Mouse (Mus musculus) midbrain, embryonic 10.5 days (tissue): ENCODE data around the gene Vmn1r27. TPM values are rescaled to one million over a fixed set of nuclear protein-coding genes. Genes with fewer than 3 reads are reported as not detected.

Experiments used
- DNase-seq: peaks from one replicate; pipeline ENCODE4 v3.0.0-alpha.2; 2017; ENCODE audit warnings: low spot score
- H3K27ac ChIP-seq: fragments of 300-500 bp; sonication (generic); replicated peaks from 2 replicates; pipeline ENCODE4 v1.5.1; 2016; ENCODE audit warnings: mild to moderate bottlenecking
- H3K27me3 ChIP-seq: fragments of 300-500 bp; sonication (generic); 2 replicates; pipeline ENCODE4 v1.6.1; 2016; ENCODE audit warnings: low read depth, mild to moderate bottlenecking; ENCODE audit not compliant: poor library complexity, severe bottlenecking
- H3K36me3 ChIP-seq: fragments of 300-500 bp; sonication (generic); 2 replicates; pipeline ENCODE4 v1.6.1; 2016; ENCODE audit warnings: mild to moderate bottlenecking, moderate library complexity
- H3K4me1 ChIP-seq: fragments of 300-500 bp; sonication (generic); 2 replicates; pipeline ENCODE4 v1.6.1; 2016
- H3K4me3 ChIP-seq: fragments of 300-500 bp; sonication (generic); 2 replicates; pipeline ENCODE4 v1.5.1; 2016; ENCODE audit warnings: mild to moderate bottlenecking, moderate library complexity
- H3K9me3 ChIP-seq: fragments of 300-500 bp; sonication (generic); replicated peaks from 2 replicates; pipeline ENCODE4 v1.6.1; 2016; ENCODE audit warnings: mild to moderate bottlenecking
- WGBS: fragments of 180-500 bp; shearing (Covaris S2); methylation state at CpG from one replicate; pipeline ENCODE4 v1.1.7; 2016; 5-methylcytosine and 5-hydroxymethylcytosine counted together
- polyA plus RNA-seq: library from polyadenylated mRNA; unstranded; fragments of >200 nt; fragmentation: Nextera tagmentation; extraction: Ambion mirVana; gene quantifications from 2 replicates; pipeline ENCODE4 v1.2.1, GENCODE M21; 2016

The Vmn1r27 gene
- polyA plus RNA-seq = not detected in 2 replicates

- Histone ChIP-seq H3K9me3 (no peaks in the 10 kb centered on the region), H3K4me3 (no peak within 1 kb of the TSS), H3K36me3 (no peaks in the 10 kb centered on the region), H3K27me3 (no peaks in the 10 kb centered on the region), H3K27ac (no peak within 1 kb of the TSS), H3K4me1 (no peaks in the 10 kb centered on the region)
- no peak for DNase-seq
- WGBS = 84% methylated on average over 2 of the region's 2 CpGs
These were observed at the start of gene Vmn1r27 for GRCm38 (mm10) chr6:58218721-58219120. Vmn1r27 (minus strand) TSS chr6:58218821.

DNA sequence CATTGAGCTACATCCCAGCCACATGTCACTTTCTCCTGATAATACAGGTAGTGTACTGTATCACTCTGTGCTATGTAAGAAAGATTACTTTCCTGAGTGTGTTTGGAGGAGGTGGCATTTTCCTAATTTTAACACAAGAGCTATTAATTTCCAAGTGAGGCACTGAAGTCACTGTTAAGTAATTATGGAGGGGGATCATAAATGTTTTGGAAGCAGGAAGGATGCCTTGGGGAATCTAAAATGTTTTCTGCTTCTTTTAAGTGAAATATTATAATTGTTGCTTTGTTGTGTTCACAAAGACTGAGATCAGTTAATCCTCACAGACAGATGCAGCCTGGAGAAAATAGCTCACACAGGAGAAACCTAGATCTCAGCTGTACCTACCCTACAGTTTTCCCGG lies 43.1 kb upstream of the Vmn1r27 start, which contains the start of gene Vmn1r28:
Gene Vmn1r28, plus strand, starts transcription at position 301 of the 400 bp plus-strand sequence.
- no peak within 1 kb of the TSS for H3K27ac ChIP-seq
- no peaks in the 10 kb centered on the region for H3K36me3 ChIP-seq
- WGBS = 89% methylated on average over 1 of the region's 1 CpGs
- H3K4me3 ChIP-seq = no peak within 1 kb of the TSS
- H3K4me1 ChIP-seq = no peaks in the 10 kb centered on the region
- H3K27me3 ChIP-seq = no peaks in the 10 kb centered on the region
- no peaks in the 10 kb centered on the region for H3K9me3 ChIP-seq
- DNase-seq = no peak

GRCm38 (mm10) chr6:58216119-58216518 lies 2.5 kb downstream of the Vmn1r27 start:
- DNase-seq = no peak
- H3K27me3 ChIP-seq = no peaks in the 10 kb centered on the region
- H3K4me3 ChIP-seq = no peak overlapping the region
- no peaks in the 10 kb centered on the region for H3K4me1 ChIP-seq
- WGBS = 86% methylated on average over 2 of the region's 2 CpGs
- no peaks in the 10 kb centered on the region for H3K9me3 ChIP-seq
- no peak overlapping the region for H3K27ac ChIP-seq
- no peaks in the 10 kb centered on the region for H3K36me3 ChIP-seq

Other genes starting within 250 kb of the Vmn1r27 start
- not detected in 2 replicates for gene Vmn1r25, start 238.0 kb downstream of the Vmn1r27 start, polyA plus RNA-seq
- gene Vmn1r26, start 203.7 kb downstream of the Vmn1r27 start, polyA plus RNA-seq = not detected in 2 replicates
- gene Vmn1r28, start 43.2 kb upstream of the Vmn1r27 start, polyA plus RNA-seq = not detected in 2 replicates
- not detected in 2 replicates for gene Vmn1r29, start 82.7 kb upstream of the Vmn1r27 start, polyA plus RNA-seq
- gene Vmn1r30, start 224.6 kb upstream of the Vmn1r27 start, polyA plus RNA-seq = not detected in 2 replicates